Mouse (Mus musculus) frontal cortex, postnatal 10 days (tissue): ENCODE data around the gene Dst.

ENCODE experiments used
- DNase-seq, 2 experiments: peaks; one replicate each; pipeline ENCODE4 v3.0.0; 2022; ENCODE audit warnings: low spot score in 2 of 2, mixed read lengths in 1 of 2

Dst gene

DNA sequence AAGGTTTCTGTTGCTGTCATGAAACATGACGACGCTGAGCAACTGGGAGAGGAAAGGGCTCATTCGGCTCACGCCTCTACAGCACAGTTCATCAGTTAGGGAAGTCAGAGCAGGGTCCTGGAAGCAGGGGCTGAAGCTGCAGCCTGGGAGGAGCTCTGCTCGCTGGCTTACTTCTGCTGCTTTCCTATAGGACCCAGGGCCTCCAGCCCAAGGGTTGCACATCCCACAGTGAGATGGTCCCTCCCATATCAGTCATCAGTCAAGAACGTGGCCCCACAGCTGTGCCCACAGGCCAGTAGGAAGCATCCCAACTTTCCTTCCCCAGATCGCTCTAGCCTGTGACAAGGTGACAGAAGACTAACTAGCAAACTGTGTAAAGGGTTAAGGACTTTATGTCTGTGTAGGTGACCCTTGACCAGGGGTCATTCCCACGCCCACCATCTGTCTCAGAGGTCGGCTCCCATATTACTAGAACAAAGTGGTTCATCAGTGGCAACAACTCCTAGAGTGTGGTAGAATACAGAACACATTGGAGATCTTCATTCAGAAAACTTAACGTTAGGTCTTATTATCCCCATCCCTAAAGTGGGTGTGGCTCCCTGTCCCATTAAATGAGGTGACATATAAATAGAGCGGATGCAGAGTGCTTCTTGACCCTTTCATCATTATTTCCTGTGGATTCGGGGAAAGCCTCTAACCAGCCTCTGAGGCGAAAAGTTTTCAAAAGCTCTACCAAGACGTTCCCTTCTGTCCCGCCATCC, 219.9 kb downstream of the Dst start:
- DNase-seq, result no peak

DNA sequence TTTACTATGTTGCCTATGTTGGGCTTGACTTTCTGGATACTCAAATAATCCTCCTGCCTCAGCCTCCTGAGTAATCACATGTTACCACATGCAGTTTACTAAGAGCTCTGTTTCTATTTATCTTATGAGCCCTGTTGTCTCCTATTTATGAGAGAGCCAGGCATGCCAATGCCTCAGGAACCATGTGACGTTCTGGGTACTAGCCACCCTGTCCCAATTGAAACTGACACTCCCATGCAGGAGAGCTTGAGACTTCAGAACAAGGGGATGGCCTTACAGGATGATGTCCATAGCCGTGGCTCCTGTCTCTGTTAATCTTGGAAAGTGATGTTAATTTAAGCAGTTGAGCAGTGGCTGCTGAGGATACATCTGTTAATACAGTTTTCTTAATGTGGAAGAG, 220.8 kb downstream of the Dst start:
- no peak for DNase-seq

DNA sequence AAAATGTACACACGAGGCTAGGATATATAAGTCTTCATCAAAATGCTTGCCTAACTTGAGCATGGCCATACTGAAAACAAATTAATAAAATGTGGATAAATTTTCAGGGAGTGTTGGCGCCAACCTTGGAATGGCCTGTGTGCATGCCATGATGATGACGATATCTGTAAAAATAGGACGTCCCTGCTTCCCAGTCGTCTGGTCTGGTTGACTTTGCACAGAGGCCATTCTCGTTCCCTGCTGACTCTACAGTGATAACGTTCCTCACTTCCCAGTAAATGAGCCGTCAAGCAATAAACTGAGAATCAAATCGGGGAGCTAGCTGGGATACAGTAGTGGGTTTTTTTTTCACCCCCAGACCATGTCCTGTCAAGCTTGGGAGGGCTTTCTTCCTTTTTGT, 221.7 kb downstream of the Dst start:
- DNase-seq, result no peak

DNA sequence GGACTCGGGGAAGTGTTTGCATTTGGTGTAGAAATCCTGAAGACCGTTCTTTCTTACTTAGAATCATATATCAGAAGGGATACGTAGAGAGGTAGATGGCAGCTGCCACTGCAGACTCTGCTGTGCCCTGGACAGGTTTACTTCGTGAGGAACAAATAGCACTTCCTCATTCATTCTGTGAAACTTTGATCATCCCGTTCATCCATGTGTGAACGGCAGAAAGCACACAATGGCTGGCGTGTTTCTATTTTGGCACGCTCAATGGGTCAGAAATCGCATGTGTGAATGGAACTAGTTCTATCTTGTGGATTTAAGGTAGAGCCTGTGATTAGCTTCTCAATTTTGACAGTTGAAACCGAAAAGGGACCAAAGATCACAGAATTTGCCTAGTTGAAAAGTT, 222.8 kb downstream of the Dst start:
- no peak for DNase-seq

DNA sequence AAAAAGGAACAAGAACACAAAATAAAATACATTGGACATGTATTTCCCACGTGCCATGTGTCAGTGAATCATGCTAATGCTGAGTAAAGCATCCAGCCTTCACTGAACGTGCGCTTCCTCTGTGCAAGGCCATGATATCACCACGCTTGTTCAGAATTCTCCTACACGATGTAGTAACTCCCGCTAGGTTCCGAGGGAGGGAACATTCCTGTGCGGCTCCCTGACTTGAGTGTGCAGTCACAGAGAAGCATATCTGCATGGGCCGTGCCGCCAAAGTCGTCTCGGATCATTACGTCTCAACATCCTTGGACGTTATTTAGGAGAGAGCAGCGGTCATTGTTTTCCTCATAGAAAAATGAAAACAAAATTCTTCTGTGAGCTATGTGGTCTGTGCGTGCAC, 224.8 kb downstream of the Dst start:
- no peak for DNase-seq

DNA sequence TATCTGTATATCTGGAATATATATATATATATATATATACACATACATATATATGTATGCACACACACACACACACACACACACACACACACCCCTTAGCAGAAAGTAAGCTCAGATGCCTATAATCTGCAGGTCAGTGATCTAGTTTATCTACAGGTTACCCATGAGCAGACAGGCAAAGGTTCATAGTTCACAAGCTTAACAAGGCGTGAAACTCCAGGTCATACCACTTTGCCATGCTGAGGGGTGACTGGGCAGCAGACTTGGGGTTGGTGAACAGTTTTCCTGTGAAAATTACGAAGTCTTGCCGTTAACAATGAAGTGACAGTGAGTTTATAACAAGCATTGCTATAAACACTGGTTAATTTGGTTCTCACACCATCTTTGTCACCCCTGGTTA, 227.5 kb downstream of the Dst start:
- no peak for DNase-seq

DNA sequence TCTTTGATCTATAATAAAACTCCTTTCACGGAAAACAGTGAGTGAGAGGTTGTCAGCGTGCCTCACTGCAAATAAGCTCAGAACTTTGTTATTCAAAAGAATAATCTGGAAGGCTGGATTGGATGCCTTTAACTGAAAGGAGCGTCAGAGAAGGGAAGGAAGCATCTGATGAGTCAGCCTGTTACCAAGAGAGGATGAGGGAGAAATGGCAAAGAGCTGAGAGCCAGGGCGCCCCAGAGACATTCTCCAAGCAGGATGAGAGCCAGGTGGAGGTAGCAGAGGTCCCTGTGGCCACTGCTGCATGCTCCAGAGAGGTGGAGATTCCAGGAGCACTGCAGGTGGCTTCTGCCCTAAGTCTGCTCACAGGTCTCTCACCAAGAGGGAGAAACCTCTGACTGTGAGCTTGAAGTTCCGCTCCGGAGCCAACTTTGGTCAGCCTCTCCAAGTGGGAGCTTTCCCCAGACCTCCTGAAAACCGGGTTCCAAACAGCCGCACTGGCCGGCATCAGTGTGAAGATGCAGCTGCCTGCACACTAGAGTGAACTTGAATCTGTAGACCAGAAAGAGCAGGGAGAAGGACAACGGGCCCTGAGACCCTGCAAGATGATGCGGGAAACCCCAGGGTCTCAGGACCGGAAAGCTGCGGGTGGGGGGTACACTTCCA, 231.3 kb downstream of the Dst start:
- DNase-seq, result no peak

DNA sequence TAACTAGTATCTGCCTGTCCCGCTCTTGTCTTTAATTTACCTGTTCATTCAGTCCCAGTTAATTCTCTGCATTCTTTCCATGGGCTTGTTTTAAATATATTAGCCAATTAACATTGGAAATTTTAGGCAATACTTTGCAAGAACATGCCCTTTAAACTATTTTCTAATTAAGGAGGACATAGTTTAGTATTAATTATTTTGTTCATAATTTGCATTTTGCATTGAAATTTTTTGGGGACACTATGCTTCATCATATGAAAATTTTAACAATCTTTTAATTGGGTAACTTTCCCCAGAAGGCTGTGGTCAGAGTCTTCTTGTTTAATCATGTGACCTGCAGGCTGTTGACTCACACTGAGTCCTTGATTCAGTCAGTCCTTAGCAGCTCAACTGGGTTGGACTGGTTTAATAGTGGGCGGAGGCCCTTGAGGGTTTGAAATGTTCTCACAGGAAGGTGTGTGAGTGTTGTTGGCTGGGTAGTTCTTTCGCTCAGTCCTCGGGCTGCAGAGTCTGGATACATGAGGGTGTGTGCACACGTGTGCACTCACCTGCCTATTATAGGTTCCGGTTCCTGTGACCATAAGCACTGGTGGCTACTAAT, 231.9 kb downstream of the Dst start:
- no peak for DNase-seq

DNA sequence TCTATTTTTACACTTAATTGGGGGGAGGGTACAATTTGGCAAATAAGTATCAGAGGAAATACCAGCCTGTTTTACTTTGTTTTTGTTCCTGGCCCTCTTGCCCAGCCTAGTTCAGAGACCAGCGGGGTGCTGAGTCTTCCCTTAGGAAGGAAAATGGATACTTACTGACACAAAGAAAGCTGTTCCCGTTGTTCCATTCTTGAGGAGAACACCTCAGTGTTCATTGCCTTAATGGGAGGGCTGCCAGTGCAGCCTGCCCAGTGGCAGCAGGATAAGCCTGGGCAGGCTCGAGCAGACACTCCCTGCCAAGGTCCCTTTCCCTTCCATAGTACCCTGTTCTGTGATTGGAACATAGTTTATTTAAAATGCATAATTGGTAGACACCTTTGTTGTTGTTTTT, 232.7 kb downstream of the Dst start:
- DNase-seq, result no peak

DNA sequence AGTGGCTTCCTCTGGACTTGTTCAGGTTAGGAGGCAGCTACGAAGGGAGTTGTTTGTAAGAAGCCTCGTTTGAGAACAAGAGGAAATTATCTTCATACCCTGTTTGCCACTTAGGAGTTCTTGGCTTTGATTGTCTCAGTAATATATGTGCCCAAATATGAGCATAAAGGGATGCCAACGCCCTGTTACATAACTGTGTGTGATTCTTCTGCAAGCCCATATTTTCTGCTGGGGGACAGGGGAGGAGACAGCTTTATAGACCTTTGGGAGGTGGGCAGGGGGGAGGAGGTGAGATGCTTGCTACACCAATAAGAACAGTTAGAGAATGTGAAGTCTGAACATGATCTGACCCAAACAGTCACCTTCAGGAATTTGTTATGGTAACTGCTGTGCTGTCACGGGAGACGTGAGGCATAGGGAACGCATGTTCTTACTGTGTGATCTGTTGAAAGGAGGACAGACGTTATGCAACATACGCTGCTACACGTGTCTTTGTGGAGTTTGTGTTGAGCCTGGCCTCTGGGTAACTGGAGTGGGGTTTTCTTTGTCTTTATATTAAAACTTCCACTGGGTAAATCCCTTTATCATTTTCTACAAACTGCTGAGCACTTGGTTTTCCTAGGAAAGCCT, 235.0 kb downstream of the Dst start:
- no peak for DNase-seq

DNA sequence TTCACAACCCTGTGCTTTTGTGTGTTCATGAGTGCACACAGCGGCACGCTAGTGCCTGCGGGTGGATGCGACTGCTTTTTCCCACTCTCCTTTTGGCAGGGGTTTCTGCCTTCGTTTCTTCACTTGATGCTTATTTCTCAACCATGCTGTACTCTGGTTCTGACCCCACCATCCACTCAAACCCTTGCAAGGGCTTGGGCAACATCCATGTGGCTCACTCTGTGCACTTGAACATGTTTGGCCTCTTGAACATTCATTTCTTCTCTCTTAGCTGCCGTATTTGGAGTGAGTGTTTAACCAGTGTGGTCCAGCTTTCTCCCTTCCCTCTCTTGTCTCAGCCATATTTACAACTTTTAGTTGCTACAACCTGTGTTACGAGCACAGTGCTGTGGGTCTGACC, 236.8 kb downstream of the Dst start:
- no peak for DNase-seq

DNA sequence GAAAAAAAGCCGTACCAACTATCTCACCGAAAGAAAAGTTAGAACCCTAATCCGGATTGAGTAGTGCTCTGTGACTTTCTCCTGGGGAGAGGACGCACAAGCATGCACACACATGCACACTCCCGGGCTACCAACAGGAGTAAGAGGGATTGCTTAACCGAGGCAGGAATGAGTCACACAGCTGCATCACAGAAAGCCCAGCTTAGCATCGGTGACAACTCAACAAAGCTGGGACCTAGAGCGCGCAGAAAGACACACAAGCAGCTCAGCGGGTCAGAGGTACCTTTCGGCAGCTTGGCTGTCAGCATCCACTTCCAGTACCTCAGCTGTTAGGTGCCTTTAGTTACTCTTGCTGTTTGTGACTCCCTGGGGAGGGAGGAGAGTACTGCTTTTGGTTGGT, 240.0 kb downstream of the Dst start:
- DNase-seq, result no peak

DNA sequence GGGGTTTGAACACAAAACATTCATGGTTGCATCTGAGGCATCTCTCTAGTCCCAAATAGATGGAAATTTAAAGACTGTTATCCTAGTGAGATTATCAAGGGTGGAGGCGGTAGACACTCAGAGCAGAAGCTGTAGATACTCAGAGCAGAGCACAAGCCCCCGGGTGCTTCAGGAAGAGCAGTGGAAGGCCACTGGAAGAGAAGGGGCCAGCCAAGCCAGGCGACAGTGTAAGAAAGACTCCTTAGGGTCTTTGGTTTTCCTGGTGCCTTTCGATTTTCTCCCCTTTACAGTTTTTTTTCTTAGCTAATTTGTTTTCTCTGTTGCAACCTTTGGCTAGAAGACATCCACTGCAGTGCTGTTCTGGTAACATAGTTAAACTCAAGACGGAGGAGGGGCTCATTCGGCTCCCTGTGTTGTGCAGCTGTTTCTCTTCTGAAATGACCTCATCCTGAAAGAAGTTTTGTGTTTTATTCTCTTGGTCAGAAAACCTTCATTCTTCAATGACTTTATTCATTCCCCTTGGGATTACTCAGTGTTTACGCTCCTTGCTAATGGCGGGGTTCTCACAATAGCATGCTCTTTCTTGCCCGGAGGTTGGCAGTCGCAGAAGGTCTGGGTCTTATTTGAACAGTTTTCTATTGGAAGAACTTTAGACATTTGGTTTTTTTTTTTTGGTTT, 242.5 kb downstream of the Dst start:
- DNase-seq, result no peak

DNA sequence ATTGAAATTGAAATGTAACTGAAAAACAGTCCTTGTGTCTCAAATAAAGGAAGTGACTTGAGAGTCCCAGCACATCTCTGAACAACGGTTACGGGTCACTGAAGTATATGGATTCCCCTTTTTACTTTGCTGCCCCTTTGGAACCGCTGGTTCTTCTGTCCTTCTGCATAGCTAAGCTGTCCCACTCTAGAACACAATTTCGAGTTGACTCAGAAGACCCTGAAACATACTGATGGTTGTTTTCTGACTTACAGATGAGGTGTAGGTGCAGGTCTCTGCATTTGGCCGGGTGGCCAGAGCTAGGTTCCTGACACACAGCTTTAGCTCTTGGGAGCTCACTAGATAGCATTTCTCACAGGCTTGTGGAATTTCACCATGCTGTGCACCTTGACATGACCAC, 244.7 kb downstream of the Dst start:
- no peak for DNase-seq

DNA sequence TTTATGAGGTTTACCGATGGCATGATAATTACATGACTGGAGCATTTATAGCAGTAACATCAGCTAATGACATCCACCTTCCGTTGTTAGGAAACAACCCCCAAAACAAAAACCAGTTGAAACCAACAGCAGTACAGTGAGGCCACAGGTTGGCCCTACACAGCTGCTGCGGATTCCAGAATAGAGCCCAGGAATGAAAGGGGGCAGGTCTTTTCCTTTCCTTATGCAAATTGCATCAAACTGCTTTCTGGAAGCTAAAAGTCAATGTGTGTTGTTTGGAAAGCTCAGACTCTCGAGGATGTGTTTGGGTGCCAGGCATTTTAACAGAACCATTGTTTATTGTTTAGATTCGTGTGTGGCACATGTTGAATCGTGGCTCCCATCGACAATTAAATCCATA, 248.0 kb downstream of the Dst start:
- DNase-seq, result no peak

DNA sequence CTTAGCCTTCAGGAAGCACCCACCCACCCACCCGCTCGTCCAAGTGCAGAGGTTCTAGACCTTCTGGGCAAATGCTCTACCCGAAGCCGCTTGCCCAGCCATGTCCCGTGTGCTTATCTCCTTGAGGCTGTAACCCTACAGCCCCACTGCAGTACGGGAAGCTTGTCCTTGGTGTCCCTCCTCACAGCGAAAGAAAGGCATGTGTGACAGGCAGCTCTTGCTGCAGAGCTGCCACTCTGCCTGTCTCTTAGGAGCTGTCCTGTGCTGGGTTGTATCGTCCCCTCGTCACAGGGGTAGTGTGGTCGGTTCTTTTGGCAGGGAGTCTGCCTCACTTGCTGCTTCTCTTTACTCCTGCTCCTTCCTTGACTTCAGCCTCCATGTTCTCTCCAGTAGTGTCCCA, 249.7 kb downstream of the Dst start:
- no peak for DNase-seq

DNA sequence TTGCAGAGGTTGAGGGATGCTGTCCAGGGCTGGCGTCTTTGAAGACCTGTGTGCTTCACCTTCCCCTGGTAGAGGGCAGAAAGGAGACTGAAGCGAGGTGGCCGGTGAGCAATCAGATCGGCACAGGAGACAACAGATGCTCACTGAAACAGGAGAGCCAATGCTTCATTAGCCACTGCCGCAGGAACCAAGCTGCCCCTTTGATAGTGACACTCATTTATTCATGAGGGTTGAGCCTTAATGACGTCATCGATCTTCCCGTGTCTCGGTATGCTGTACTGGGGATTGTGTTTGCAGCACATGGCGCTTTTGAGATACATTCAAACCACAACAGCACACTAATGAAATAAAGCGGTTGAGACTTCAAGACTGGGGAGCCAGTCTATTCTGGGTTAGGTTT, 250.8 kb downstream of the Dst start:
- DNase-seq, result no peak

DNA sequence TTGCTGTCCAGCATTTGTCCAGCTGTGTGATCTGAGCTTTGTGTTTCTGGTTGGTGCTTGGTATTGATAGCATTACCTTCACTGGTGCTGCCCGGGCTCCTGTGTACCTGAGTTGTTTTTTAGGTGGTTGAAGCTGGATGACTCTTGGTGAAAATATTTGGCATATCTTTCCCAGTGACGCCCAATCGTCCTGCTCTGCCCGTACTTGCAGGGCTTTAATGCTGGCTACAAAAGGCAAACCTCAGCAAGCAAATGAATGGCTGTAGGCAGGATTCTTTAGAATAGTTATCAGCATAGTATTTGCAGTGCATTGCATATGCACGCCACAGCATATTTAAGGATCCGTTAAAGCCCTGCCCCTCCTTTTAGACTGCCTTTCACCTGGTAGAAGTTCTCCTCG, 251.9 kb downstream of the Dst start:
- no peak for DNase-seq

DNA sequence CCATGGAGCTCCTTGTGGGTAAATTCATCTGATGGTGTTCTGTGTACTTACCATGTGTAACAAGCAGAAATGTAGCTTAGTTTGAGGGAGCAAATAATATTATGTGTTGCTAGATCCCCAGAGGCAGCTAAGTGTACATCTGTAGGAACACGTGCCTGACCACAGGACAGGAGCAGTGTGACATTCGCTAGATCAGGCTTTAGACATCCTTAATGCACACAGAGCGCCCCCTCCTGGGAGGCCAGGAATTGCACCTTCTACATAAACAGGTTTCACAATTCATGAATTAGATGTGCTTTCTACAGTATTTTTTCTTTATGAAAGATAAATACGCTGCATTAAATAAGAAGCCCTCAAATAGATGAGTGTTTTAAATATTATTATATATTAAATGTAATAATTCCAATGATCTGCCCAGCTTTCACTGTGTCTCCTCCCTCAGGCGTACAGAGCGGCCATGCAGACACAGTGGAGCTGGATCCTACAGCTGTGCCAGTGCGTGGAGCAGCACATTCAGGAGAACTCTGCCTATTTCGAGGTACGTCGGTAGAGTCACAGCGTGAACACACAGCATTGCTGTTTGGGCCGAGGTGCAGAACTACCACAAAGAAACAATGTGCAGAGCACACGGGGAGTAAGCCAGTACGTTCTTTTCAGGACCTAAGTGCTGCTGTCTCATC, 256.7 kb downstream of the Dst start:
- DNase-seq, result peak; percentile 60 to 71

DNA sequence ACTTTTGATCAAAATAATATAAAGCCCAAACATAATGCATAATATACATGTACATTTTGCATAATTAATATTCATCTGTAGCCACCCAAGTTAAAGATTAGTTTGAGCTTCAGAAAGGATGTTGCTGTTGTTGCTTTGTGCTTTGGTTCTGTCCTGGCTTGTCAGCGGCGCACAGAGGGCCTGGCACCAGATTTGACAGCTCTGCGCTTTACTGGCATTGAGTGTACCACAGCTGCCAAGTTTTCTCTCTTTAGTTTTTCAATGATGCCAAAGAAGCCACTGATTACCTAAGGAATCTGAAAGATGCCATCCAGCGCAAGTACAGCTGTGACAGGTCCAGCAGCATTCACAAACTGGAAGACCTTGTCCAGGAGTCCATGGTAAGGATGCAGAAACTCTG, 257.9 kb downstream of the Dst start:
- no peak for DNase-seq

DNA sequence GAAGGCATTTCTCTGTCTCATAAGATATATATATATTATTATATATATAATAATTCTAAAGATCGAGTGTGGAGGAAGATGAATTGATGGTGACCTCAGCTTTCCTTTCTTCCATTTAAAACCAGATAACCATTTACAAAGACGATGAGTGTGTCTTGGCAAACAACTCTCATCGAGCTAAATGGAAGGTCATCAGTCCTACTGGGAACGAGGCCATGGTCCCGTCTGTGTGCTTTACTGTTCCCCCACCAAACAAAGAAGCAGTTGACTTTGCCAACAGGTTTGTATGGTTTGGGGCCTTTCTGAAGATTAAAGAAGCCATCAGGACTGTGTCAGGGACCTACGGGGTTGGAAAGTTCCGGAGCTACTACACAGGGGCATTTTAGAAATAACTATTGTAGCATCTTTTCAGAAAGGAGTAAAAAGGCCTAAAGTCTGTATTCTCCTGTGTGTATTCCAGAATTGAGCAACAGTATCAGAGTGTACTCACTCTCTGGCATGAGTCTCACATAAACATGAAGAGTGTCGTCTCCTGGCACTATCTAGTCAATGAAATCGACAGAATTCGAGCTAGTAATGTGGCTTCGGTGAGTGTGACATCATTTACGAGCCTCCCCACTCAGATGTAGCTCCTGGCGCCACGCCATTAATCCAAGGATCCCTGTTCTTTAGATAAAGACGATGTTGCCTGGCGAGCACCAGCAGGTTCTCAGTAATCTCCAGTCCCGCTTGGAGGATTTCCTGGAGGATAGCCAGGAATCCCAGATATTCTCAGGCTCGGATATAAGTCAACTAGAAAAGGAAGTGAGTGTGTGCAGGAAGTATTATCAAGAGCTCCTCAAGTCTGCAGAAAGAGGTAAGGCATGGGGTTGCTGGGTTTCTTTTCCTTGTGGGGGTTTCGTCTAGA, 259.4 kb downstream of the Dst start:
- DNase-seq, result no peak
